Mouse (Mus musculus): ENCODE measurements around the gene Lsamp. TPM values are rescaled to one million over a fixed set of nuclear protein-coding genes. Genes with fewer than 3 reads are reported as not detected.

The Lsamp gene
- polyA plus RNA-seq, 1 experiment from 2014 or later = 27.9 TPM

DNA sequence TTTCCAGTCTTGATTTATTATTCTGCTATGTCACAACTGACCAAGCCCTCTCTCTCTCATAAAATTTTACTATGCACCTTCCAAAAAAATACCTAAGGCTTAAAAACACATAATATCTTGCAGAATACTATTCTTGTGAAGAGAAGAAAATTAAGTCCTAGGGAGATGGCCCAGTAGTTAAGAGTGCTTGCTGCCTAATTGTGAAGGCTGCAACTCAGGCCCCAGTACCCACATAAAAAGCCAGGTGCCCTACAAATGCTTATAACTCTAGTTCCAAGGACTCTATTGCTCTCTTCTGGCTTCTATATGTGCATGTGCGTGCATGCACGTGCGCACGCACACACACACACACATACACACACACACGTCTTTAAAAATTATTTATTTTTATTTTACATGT lies 1225.9 kb downstream of the Lsamp start:
- Histone ChIP-seq H3K4me3 (no peak overlapping the region), H3K27ac (no peak overlapping the region), H3K36me3 (ENCODE audit: poor library complexity, severe bottlenecking) (no peaks in the 10 kb centered on the region), H3K9me3 (replicated peaks) (no peaks in the 10 kb centered on the region), H3K4me1 (no peaks in the 10 kb centered on the region), H3K27me3 (no peaks in the 10 kb centered on the region), H3K4me2 (no peak overlapping the region), H3K9ac (no peak overlapping the region)
- 98% methylated on average over 5 of the region's 5 CpGs for WGBS
- no peak for ATAC-seq

DNA sequence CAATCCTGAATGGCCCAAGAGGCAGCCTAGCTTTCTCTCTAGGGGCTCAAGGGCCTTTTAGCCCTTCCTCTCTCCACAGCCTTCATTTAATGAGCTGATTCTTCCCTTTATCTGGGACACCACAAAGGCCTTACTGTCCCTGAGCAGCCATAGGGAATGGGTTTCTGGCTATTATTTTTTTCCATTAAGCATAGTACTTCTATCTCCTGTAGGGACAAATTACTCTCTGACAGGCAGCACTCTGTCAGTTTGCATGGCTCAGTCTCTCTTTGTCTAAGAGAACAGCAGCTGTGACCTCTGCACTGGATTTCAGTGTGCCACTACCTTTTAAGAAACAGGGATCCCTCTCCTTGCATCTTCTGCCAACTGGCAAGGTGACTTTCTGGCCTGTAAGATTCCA lies 1251.7 kb downstream of the Lsamp start:
- Histone ChIP-seq H3K9me3 (replicated peaks) (no peaks in the 10 kb centered on the region), H3K4me2 (no peak overlapping the region), H3K4me1 (no peaks in the 10 kb centered on the region), H3K4me3 (no peak overlapping the region), H3K27me3 (no peaks in the 10 kb centered on the region), H3K36me3 (ENCODE audit: poor library complexity, severe bottlenecking) (no peaks in the 10 kb centered on the region), H3K9ac (no peak overlapping the region), H3K27ac (no peak overlapping the region)
- peak; percentile 13; the same call in 1 of the 2 replicates for ATAC-seq

DNA sequence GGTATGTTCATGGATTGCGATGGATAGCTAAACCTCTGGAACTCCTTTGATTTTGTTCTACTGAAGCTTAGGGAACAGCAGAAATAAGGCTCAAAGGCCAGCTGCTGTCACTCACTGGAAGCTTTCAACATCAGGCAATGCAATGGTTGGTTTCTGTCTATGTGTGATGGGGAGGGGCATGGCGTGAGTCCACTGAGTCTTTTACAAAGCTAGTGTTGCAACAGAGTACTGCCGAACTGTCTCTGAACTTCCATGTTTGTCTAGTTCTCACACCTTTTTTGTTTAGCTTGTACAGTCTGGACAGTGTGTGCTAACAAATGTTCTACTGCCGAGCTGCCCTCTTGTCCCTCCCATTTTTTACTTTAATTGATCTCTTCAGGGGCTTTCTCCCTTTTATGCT lies 1258.7 kb downstream of the Lsamp start:
- H3K4me3 ChIP-seq = no peak overlapping the region
- no peaks in the 10 kb centered on the region for H3K4me1 ChIP-seq
- 67% methylated on average over 4 of the region's 4 CpGs for WGBS

DNA sequence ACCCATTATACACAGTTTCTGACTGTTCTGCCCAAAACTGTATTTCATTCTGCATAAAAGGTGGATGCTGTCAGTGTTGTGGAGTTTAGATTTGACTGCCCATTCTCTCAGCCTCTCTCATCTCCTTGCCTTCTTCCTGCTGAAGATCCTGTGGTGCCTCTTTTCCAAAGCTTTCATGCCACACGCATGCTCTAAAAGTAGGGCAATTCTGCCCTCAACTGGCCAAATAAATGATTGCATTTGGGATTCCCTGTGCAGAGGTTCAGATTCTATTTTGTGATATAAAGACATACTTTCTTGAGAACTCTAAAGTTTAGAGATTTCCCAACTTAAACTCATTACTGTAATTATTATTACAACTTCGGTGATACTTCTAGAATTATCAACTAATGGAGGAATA lies 1260.5 kb downstream of the Lsamp start:
- no peaks in the 10 kb centered on the region for H3K4me1 ChIP-seq
- 15% methylated on average over 2 of the region's 2 CpGs for WGBS
- no peaks in the 10 kb centered on the region for H3K36me3 ChIP-seq (ENCODE audit: poor library complexity, severe bottlenecking)
- no peak overlapping the region for H3K9ac ChIP-seq
- H3K27me3 ChIP-seq = no peaks in the 10 kb centered on the region
- no peak overlapping the region for H3K4me3 ChIP-seq
- no peak overlapping the region for H3K27ac ChIP-seq
- no peaks in the 10 kb centered on the region for H3K9me3 ChIP-seq (replicated peaks)
- H3K4me2 ChIP-seq = no peak overlapping the region
- ATAC-seq = peak; percentile 90

More for the DNA sequence above, 1258.7 kb downstream of the Lsamp start:
- H3K4me2 ChIP-seq = no peak overlapping the region
- no peaks in the 10 kb centered on the region for H3K27me3 ChIP-seq
- H3K9me3 ChIP-seq (replicated peaks) = no peaks in the 10 kb centered on the region
- no peak overlapping the region for H3K27ac ChIP-seq
- H3K36me3 ChIP-seq (ENCODE audit: poor library complexity, severe bottlenecking) = no peaks in the 10 kb centered on the region
- H3K9ac ChIP-seq = no peak overlapping the region
- no peak for ATAC-seq

DNA sequence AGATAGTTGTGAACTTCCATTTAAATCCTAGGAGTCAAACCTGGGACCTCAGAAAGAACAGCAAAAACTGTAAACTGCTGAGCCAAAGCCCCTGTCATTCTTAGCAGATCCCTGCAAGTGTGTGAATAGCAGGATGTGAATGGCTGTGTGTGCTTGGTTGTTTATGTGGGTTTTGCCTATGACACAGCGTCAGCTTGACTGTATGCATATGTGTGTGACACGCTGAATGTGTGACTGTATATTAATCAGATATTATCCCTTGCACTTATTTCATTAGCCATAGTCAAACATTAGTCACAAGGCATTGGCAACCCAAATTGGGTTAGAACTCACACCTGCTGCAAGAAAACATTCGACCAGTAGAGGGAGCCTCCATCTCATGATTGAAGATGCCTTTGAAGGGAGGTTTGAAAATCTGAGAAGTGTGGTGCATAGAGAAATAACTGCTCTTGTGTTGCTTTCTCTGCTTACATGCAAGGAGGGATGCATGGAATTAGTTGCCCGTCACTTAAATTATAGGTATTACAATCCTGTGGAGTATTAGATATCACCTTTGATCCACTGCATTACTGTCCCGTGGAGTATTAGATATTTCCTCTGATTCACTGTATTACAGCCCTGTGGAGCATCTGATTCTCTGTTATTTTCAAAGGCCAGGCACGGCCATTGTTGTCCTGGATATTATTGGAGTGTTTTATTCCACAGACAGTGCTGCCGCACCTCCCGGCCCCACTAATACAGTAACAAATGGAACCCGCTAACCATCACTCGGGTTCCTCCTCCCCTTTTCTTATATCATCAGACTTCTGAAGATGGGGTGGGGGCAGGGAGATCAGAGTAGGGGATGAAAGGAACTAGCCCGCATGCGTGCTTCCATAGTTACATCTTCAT lies 1274.2 kb downstream of the Lsamp start:
- H3K4me1 ChIP-seq = no peaks in the 10 kb centered on the region
- no peaks in the 10 kb centered on the region for H3K9me3 ChIP-seq (replicated peaks)
- no peaks in the 10 kb centered on the region for H3K36me3 ChIP-seq (ENCODE audit: poor library complexity, severe bottlenecking)
- H3K9ac ChIP-seq = no peak overlapping the region
- H3K27ac ChIP-seq = no peak overlapping the region
- H3K4me3 ChIP-seq = no peak overlapping the region
- peak; percentile 86 for ATAC-seq
- no peaks in the 10 kb centered on the region for H3K27me3 ChIP-seq
- no peak overlapping the region for H3K4me2 ChIP-seq
- WGBS = 51% methylated on average over 12 of the region's 12 CpGs

DNA sequence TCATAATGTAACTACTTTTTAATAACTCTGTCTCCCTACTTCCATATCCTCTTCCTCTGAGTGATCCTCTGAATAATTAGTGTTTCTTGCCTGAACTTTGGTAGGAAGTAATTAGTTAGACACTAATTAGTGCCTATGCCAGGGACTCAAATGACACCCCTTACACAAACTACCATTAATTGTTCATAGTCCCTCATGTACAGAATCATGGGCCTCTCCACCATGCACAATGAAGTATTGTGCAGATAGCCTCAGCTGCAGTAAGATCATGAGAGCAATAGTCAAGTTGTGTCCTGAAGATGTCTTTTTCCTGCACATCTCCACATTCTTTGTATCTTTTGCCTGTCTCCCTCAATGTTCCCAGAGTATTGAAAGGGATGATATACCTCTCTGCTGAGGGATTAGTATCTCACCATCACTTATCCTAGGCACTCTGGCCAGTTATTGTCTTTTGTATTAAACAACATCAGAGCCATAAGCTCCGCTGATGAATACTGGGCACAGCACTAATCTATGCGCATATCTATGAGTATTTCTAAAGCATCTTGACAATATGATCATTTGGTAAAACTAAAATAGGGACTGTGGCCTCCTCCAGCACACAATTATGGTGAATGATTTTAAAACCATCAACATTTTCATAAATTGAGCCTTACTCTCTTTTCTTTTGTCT lies 1292.0 kb downstream of the Lsamp start:
- Histone ChIP-seq H3K9me3 (replicated peaks) (no peaks in the 10 kb centered on the region), H3K36me3 (ENCODE audit: poor library complexity, severe bottlenecking) (no peaks in the 10 kb centered on the region), H3K9ac (no peak overlapping the region), H3K4me1 (peaks cover 9% of the 10 kb centered on the region), H3K4me2 (no peak overlapping the region), H3K4me3 (no peak overlapping the region), H3K27ac (no peak overlapping the region), H3K27me3 (no peaks in the 10 kb centered on the region)
- WGBS = 55% methylated on average over 2 of the region's 2 CpGs
- ATAC-seq = peak; percentile 55; the same call in 1 of the 2 replicates

DNA sequence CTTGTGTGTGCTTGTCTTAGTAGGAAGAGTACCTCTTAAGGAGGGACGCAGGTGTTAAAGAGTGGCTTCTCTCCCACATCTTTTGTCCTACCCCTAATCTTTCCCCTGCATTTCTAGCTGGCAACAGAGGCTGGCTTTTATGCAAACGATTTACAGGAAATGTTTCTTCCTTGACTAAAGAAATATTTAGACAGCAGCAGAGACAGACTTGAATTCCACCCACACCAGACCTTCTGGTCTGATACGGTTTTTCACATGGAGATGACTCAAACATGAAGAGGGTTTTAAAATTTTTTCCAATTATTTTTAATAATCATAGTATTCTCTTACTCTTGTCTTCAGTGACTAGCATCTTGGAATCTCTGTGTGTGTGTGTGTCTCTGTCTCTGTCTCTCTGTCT lies 1333.8 kb downstream of the Lsamp start:
- no peak overlapping the region for H3K4me2 ChIP-seq
- H3K36me3 ChIP-seq (ENCODE audit: poor library complexity, severe bottlenecking) = no peaks in the 10 kb centered on the region
- no peak for ATAC-seq
- H3K27ac ChIP-seq = no peak overlapping the region
- H3K27me3 ChIP-seq = no peaks in the 10 kb centered on the region
- no peak overlapping the region for H3K9ac ChIP-seq
- no peaks in the 10 kb centered on the region for H3K9me3 ChIP-seq (replicated peaks)
- no peak overlapping the region for H3K4me3 ChIP-seq
- WGBS = 69% methylated on average over 3 of the region's 3 CpGs
- H3K4me1 ChIP-seq = no peaks in the 10 kb centered on the region

DNA sequence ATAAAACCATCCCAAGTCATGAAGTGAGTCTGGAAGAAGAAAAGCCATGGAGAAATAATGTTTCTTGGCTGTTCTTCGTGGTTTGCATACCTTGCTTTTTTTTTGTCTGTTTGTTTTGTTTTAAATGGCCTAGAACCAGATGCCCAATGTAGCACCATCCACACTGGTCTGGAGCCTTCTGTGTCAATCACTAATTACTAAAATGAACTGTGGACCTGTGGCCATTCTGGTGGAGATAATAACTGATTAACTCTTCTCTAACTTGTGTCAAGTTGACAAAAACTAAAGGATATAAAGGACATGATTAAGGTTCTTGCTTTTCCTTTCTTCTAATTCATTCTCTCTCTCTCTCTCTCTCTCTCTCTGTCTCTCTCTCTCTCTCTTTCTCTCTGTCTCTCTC lies 1359.3 kb downstream of the Lsamp start:
- ATAC-seq = no peak
- 86% methylated on average over 1 of the region's 1 CpGs for WGBS

DNA sequence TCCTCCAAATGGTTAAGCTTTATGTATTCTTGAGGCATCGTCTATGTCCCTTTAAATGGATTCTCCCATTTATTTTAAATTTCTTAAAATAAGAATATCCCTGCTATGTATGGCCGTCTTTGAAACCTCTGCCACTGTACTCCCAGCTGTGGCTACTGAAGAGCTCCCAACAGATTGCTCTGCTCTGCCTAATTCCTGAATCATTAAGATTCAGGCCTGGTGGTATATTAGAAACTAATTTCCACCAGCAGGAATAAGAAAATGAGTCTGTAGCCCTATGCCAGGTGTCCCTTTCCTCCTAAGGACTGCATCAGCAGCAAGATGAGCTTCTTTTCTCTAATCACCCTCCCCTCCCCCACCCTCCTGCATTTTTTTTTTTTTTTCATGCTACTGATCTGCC lies 1381.0 kb downstream of the Lsamp start:
- H3K4me1 ChIP-seq = no peaks in the 10 kb centered on the region
- H3K27me3 ChIP-seq = no peaks in the 10 kb centered on the region
- H3K4me2 ChIP-seq = no peak overlapping the region
- WGBS = 74% methylated on average over 2 of the region's 2 CpGs
- no peak for ATAC-seq
- no peaks in the 10 kb centered on the region for H3K36me3 ChIP-seq (ENCODE audit: poor library complexity, severe bottlenecking)
- no peaks in the 10 kb centered on the region for H3K9me3 ChIP-seq (replicated peaks)
- no peak overlapping the region for H3K27ac ChIP-seq
- no peak overlapping the region for H3K9ac ChIP-seq
- no peak overlapping the region for H3K4me3 ChIP-seq

More for the DNA sequence above, 1359.3 kb downstream of the Lsamp start:
- no peak overlapping the region for H3K9ac ChIP-seq
- H3K4me3 ChIP-seq = no peak overlapping the region
- no peak overlapping the region for H3K4me2 ChIP-seq
- H3K9me3 ChIP-seq (replicated peaks) = no peaks in the 10 kb centered on the region
- no peaks in the 10 kb centered on the region for H3K27me3 ChIP-seq
- no peak overlapping the region for H3K27ac ChIP-seq
- H3K4me1 ChIP-seq = no peaks in the 10 kb centered on the region
- no peaks in the 10 kb centered on the region for H3K36me3 ChIP-seq (ENCODE audit: poor library complexity, severe bottlenecking)

DNA sequence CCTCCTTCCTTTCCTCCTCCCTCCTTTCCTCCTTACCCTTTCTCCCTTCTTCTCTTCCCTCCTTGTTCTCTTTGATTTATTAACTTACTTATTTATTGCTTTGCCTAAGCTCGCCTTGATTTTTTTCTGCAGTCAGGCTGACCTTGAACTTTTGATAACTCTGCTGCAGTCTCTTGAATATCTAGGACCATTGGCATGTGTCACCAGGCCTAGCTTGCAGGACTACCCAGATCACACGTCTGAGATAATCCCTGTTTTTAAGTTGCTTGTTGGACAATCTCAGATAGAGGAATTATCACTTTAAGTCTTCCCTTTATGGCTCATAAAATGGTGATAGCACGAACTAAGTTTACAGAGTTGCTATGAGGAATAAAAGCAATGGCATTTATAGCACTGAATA lies 1399.5 kb downstream of the Lsamp start:
- no peaks in the 10 kb centered on the region for H3K4me1 ChIP-seq
- no peaks in the 10 kb centered on the region for H3K9me3 ChIP-seq (replicated peaks)
- no peak overlapping the region for H3K9ac ChIP-seq
- H3K36me3 ChIP-seq (ENCODE audit: poor library complexity, severe bottlenecking) = no peaks in the 10 kb centered on the region
- WGBS = 72% methylated on average over 3 of the region's 3 CpGs
- no peak overlapping the region for H3K4me3 ChIP-seq
- ATAC-seq = no peak
- H3K27ac ChIP-seq = no peak overlapping the region
- no peak overlapping the region for H3K4me2 ChIP-seq
- H3K27me3 ChIP-seq = no peaks in the 10 kb centered on the region

DNA sequence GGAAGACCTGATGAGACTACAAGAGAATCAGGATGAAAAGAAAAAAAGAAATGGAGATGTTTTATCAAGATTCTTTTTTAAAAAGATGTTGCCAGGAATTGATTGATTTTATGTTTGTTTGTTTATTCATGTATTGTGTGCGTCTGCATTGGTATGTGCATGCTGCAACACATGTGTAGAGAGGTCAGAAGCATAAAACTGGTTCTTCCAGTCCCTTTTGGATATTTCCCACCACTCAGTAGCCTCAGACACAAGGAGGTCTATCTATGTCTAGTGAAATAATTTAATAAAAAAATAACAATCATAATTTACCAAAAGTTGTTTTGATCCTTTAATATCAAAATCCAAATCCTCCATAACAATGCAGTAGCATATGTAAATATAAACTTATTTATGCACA lies 1400.1 kb downstream of the Lsamp start:
- H3K9ac ChIP-seq = no peak overlapping the region
- H3K27ac ChIP-seq = no peak overlapping the region
- no peak overlapping the region for H3K4me2 ChIP-seq
- no peak for ATAC-seq
- H3K9me3 ChIP-seq (replicated peaks) = no peaks in the 10 kb centered on the region
- no peaks in the 10 kb centered on the region for H3K27me3 ChIP-seq
- H3K4me3 ChIP-seq = no peak overlapping the region
- 83% methylated on average over 1 of the region's 1 CpGs for WGBS
- no peaks in the 10 kb centered on the region for H3K36me3 ChIP-seq (ENCODE audit: poor library complexity, severe bottlenecking)
- H3K4me1 ChIP-seq = no peaks in the 10 kb centered on the region

DNA sequence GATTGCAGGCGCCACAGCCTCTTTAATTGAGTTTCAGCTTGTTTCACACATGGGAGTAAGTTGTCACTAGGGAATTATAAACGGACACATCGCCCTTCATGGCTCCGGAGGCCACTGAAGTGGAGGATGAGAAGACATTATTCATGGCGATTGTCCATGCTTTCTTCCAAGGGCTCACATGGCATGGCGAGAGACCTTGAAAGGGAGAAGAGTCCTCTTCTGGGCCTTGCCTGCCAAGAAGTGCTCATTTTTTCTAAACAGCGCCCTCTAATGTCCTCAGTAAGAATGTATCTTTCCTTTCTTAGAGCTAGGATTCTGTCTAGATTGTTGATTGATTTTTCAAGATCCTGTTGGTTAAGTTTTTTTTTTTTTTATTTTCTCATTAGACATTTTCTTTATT lies 1424.7 kb downstream of the Lsamp start:
- no peak overlapping the region for H3K9ac ChIP-seq
- 63% methylated on average over 7 of the region's 7 CpGs for WGBS
- no peaks in the 10 kb centered on the region for H3K27me3 ChIP-seq
- no peak overlapping the region for H3K4me2 ChIP-seq
- no peaks in the 10 kb centered on the region for H3K36me3 ChIP-seq (ENCODE audit: poor library complexity, severe bottlenecking)
- no peaks in the 10 kb centered on the region for H3K9me3 ChIP-seq (replicated peaks)
- H3K27ac ChIP-seq = no peak overlapping the region
- ATAC-seq = no peak
- H3K4me1 ChIP-seq = no peaks in the 10 kb centered on the region
- H3K4me3 ChIP-seq = no peak overlapping the region
